Mouse (Mus musculus) bone marrow, adult 2 months (tissue): Measurements from ENCODE around the gene Clstn1.

Source experiments
- CTCF ChIP-seq: fragments of 200-500 bp; IDR thresholded peaks from 2 replicates; pipeline ENCODE4 v1.5.1; 2011; ENCODE audit warnings: low read length, control low read depth; ENCODE audit not compliant: control insufficient read depth, insufficient read depth
- POLR2A ChIP-seq: fragments of 200-500 bp; IDR thresholded peaks from 2 replicates; pipeline ENCODE4 v1.6.1; 2011; ENCODE audit warnings: low read depth, mild to moderate bottlenecking, control low read depth, low read length, borderline replicate concordance; ENCODE audit not compliant: control insufficient read depth

GRCm38 (mm10) chr4:149634157-149634556 is 47.9 kb downstream of the Clstn1 start:
- TF ChIP-seq CTCF (no peak), POLR2A (no peak)
